Comparison of ENCODE assay signal across 9 mouse cellular contexts in genomic region chr19:47427841-47428789, GRCm38 (mm10). TPM values are rescaled to one million over a fixed set of nuclear protein-coding genes. Genes with fewer than 3 reads are reported as not detected.
DNase-seq lines count a peak whose midpoint lies in the region; ATAC-seq and TF ChIP-seq lines count a peak whose summit lies in the region.
"Had no signal": no experiment of that assay in that cellular context is flagged by ENCODE, and none has a peak within 500 bp of the region (broad histone marks: within the 10 kb centered on the region; RNA-seq: fewer than 3 reads in every experiment).

No protein-coding gene starts in this region.

- peaks cover 11% of the 10 kb centered on the region; the same call in 1 of the 2 replicates for H3K36me3 ChIP-seq in kidney, embryonic 15.5 days
- no peaks in the 10 kb centered on the region for H3K36me3 ChIP-seq in lung, postnatal 0 days (ENCODE audit: insufficient read depth, low read length)
- H3K36me3 ChIP-seq in forebrain, embryonic 16.5 days (ENCODE audit: control insufficient read depth, insufficient read depth) = no peaks in the 10 kb centered on the region

- no peak for TF ChIP-seq EP300 in lung, postnatal 0 days (IDR thresholded peaks at IDR 0.05)

- H3K4me1 ChIP-seq in kidney, embryonic 15.5 days = peaks cover 43% of the 10 kb centered on the region
- H3K4me1 ChIP-seq in lung, postnatal 0 days (ENCODE audit: insufficient read depth, low read depth, low read length) = peaks cover 28% of the 10 kb centered on the region; the same call in 1 of the 2 replicates
- H3K4me1 ChIP-seq in forebrain, embryonic 16.5 days (replicated peaks; ENCODE audit: control insufficient read depth, insufficient read depth, low read length) = peaks cover 9% of the 10 kb centered on the region; the same call in 1 of the 2 replicates

- ATAC-seq in kidney, embryonic 15.5 days (replicated peaks; ENCODE audit: low FRiP score) = peak; percentile 31
- ATAC-seq in lung, postnatal 0 days = peak; percentile 22; the same call in 1 of the 2 replicates
- no peak for ATAC-seq in forebrain, embryonic 16.5 days

- no peaks in the 10 kb centered on the region for H3K27me3 ChIP-seq in kidney, embryonic 15.5 days
- no peaks in the 10 kb centered on the region for H3K27me3 ChIP-seq in lung, postnatal 0 days (replicated peaks; ENCODE audit: insufficient read depth, low read length)
- no peaks in the 10 kb centered on the region for H3K27me3 ChIP-seq in forebrain, embryonic 16.5 days (replicated peaks; ENCODE audit: control insufficient read depth, insufficient read depth, low read length)

- 0 out of 2 replicates have a peak overlapping the region, but pooled peaks have one; percentile 17 for H3K4me2 ChIP-seq in kidney, embryonic 15.5 days
- no peak overlapping the region for H3K4me2 ChIP-seq in lung, postnatal 0 days (replicated peaks; ENCODE audit: low read depth, low read length)
- no peak overlapping the region for H3K4me2 ChIP-seq in forebrain, embryonic 16.5 days (ENCODE audit: low read length)

- H3K4me3 ChIP-seq in kidney, embryonic 15.5 days (replicated peaks) = no peak overlapping the region
- H3K4me3 ChIP-seq in lung, postnatal 0 days (ENCODE audit: low read depth, low read length) = no peak overlapping the region
- H3K4me3 ChIP-seq in forebrain, embryonic 16.5 days (replicated peaks; ENCODE audit: low read length) = no peak overlapping the region

- DNase-seq in kidney, adult 11 months = no peak
- peak; percentile 37 for DNase-seq in embryo, embryonic 11 days
- DNase-seq in heart, postnatal 4 days = peak; percentile 73
- peak; percentile 50 for DNase-seq in lung, postnatal 0 days (ENCODE audit: low spot score)
- DNase-seq in spleen, postnatal 4 days (ENCODE audit: low spot score in 2 of 2) = no peak
- no peak for DNase-seq in frontal cortex, postnatal 36 days (ENCODE audit: low spot score in 2 of 2)
- DNase-seq: kidney, adult 2 months had no signal

- H3K9me3 ChIP-seq in kidney, embryonic 15.5 days (replicated peaks) = no peaks in the 10 kb centered on the region
- no peaks in the 10 kb centered on the region for H3K9me3 ChIP-seq in lung, postnatal 0 days (ENCODE audit: low read length)
- H3K9me3 ChIP-seq in forebrain, embryonic 16.5 days (ENCODE audit: control insufficient read depth, low read length) = no peaks in the 10 kb centered on the region

- 20% methylated on average over 13 of the region's 13 CpGs for WGBS in kidney, embryonic 15.5 days
- WGBS in lung, postnatal 0 days = 35% methylated on average over 13 of the region's 13 CpGs
- WGBS in forebrain, embryonic 16.5 days = 54% methylated on average over 13 of the region's 13 CpGs

- H3K27ac ChIP-seq in kidney, embryonic 15.5 days = peak overlapping the region; percentile 72
- no peak overlapping the region for H3K27ac ChIP-seq in lung, postnatal 0 days (ENCODE audit: low read length)
- H3K27ac ChIP-seq in forebrain, embryonic 16.5 days (ENCODE audit: low read length) = no peak overlapping the region

- no peak for TF ChIP-seq CTCF in lung, postnatal 0 days (IDR thresholded peaks at IDR 0.05)

- 0 out of 2 replicates have a peak overlapping the region, but pooled peaks have one; percentile 24 for H3K9ac ChIP-seq in kidney, embryonic 15.5 days
- no peak overlapping the region for H3K9ac ChIP-seq in lung, postnatal 0 days (replicated peaks; ENCODE audit: low read depth)
- no peak overlapping the region for H3K9ac ChIP-seq in forebrain, embryonic 16.5 days (replicated peaks; ENCODE audit: low read depth, low read length)

RNA-seq across cellular contexts. Expression of gene Sh3pxd2a, which starts 36.1 kb away (rescaled TPM):
- 5.5 and 6.4 TPM in 2 replicates for polyA plus RNA-seq in kidney, embryonic 15.5 days (2015; fragmentation: Nextera tagmentation; extraction: Ambion mirVana)
- 10 to 100 TPM; 91.0 to 95.1 TPM for total RNA-seq in heart, postnatal 4 days (2021)
- 5.6 and 6.4 TPM in 2 replicates for polyA plus RNA-seq in lung, postnatal 0 days (2015; fragmentation: Nextera tagmentation; extraction: Ambion mirVana)
- 2.1 and 2.2 TPM in 2 replicates for polyA plus RNA-seq in forebrain, embryonic 16.5 days (2015; fragmentation: Nextera tagmentation; extraction: Ambion mirVana)

Comparison
In these comparisons a context has a peak if more than half of its experiments do, and no peak if none do; other contexts are left out.
1. DNase-seq: peak in embryo, embryonic 11 days (single experiment), heart, postnatal 4 days (single experiment) and lung, postnatal 0 days (single experiment); none in kidney, adult 11 months (single experiment), spleen, postnatal 4 days (0 of 2) and frontal cortex, postnatal 36 days (0 of 2).